Mouse (Mus musculus) stomach, embryonic 15.5 days (tissue): ENCODE measurements around the gene Mrpl43. TPM values are rescaled to one million over a fixed set of nuclear protein-coding genes. Genes with fewer than 3 reads are reported as not detected.

Experiments
- polyA plus RNA-seq: library from polyadenylated mRNA; unstranded; fragments of >200 nt; fragmentation: Nextera tagmentation; extraction: Ambion mirVana; gene quantifications from 2 replicates; pipeline ENCODE4 v1.2.1, GENCODE M21; 2015

Gene Mrpl43
- polyA plus RNA-seq, 1 experiment from 2014 or later: 70.4 TPM

Other genes with a start within 250 kb of the Mrpl43 start
- 33.0 and 35.1 TPM in 2 replicates for gene Slf2, start 75.3 kb downstream of the Mrpl43 start, polyA plus RNA-seq
- gene Sema4g, start 17.3 kb downstream of the Mrpl43 start, polyA plus RNA-seq: 6.5 and 7.4 TPM in 2 replicates
- gene Twnk, start 779 bp downstream of the Mrpl43 start, polyA plus RNA-seq: 18.3 and 19.8 TPM in 2 replicates
- 65.5 and 69.9 TPM in 2 replicates for gene Lzts2, start 8.0 kb upstream of the Mrpl43 start, polyA plus RNA-seq
- gene Pdzd7, start 39.3 kb upstream of the Mrpl43 start, polyA plus RNA-seq: 0.27 and 0.33 TPM in 2 replicates
- gene Sfxn3, start 41.1 kb upstream of the Mrpl43 start, polyA plus RNA-seq: 24.3 and 24.5 TPM in 2 replicates
- 49.2 and 50.1 TPM in 2 replicates for gene Kazald1, start 68.8 kb upstream of the Mrpl43 start, polyA plus RNA-seq
- gene Tlx1, start 144.2 kb upstream of the Mrpl43 start, polyA plus RNA-seq: 5.4 and 6.5 TPM in 2 replicates
- gene Lbx1, start 229.4 kb upstream of the Mrpl43 start, polyA plus RNA-seq: 0.05 TPM in 1 of 2 replicates, not detected in the other